Mouse (Mus musculus): Measurements from ENCODE around the gene Ppp1r1b. TPM values are rescaled to one million over a fixed set of nuclear protein-coding genes. Genes with fewer than 3 reads are reported as not detected.
"Not testable (repeated sequence)": the region's sequence is repeated elsewhere in the genome, so short reads cannot be mapped to it uniquely, and the experiment has no call there.

Gene Ppp1r1b
- total RNA-seq, 2 experiments from 2014 or later = 146 to 208 TPM

GRCm38 (mm10) chr11:98381651-98382050 is 33.4 kb downstream of the Ppp1r1b start:
- Histone ChIP-seq H3K4me3 (no peak overlapping the region), H3K27ac (no peak overlapping the region)
- DNase-seq (ENCODE audit: extremely low spot score in 1 of 2, low spot score in 2 of 2) = no peak
- TF ChIP-seq CTCF (IDR thresholded peaks at IDR 0.05) = no peak
- intact Hi-C loops (cut with DNase I) = no loop called here

DNA sequence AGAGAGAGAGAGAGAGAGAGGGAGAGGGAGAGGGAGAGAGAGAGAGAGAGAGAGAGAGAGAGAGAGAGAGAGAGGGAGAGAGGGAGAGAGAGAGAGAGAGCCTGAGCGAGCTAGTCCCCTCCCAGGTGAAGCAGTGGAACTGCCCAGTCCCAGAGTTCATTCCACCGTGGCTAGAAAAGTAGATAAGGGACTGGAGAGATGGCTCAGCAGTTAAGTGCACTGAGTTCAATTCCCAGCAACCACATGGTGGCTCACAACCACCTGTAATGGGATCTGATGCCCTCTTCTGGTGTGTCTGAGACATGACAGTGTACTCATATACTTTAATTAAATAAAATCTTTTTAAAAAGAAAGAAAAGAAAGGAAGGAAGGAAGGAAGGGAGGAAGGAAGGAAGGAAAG is 34.2 kb downstream of the Ppp1r1b start:
- peak; percentile 28 for TF ChIP-seq CTCF (IDR thresholded peaks at IDR 0.05)

DNA sequence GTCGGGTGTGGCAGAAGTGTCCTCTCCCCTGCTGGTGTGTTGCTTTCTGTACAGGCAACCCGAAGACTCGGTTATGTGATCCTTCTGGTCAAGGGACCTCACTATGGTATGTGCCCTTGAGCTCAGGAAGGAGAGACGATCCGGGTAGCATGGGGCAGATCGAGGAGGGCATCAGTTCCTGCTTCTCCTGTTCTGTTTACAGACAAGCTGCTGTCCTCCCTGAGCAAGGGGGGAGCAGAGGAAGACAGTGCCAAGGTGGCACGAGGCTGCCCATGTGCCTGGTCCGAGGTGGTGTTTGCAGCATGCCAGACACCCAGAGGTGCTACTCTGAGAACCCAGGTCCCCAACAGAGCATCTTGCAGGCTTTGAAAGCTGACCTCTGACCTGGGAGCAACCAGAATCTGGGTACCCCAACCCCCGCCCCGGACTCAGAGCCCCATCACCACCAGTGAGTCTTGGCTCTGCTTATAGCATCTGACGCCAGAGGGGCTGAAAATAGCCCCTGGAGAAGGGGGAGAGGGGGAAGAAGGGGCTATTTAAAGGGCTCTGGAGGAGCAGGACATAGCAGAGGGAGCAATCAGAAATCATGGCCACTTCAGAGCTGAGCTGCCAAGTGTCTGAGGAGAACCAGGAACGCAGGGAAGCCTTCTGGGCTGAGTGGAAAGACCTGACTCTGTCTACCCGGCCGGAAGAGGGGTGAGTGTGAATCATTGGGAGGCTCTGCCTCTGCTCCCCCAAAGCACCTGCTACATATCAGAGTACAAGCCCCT is 35.2 kb downstream of the Ppp1r1b start, which contains the start of gene Tcap:
Gene Tcap, plus strand, starts transcription at position 551 of the 770 bp plus-strand sequence.
- intact Hi-C loops (cut with DNase I) = no loop called here
- no peak for DNase-seq (ENCODE audit: extremely low spot score in 1 of 2, low spot score in 2 of 2)
- peak within 1 kb of the TSS; percentile 77 for H3K27ac ChIP-seq
- no peak for TF ChIP-seq CTCF (IDR thresholded peaks at IDR 0.05)
- H3K4me3 ChIP-seq = no peak within 1 kb of the TSS; the same call in 1 of the 2 replicates

More for the DNA sequence above, 34.2 kb downstream of the Ppp1r1b start:
- H3K27ac ChIP-seq; intact Hi-C loops (cut with DNase I); DNase-seq (ENCODE audit: extremely low spot score in 1 of 2, low spot score in 2 of 2); H3K4me3 ChIP-seq: not testable (repeated sequence)

GRCm38 (mm10) chr11:98384216-98384615 is 36.0 kb downstream of the Ppp1r1b start:
- no peak overlapping the region; the same call in 1 of the 2 replicates for H3K4me3 ChIP-seq
- no peak for TF ChIP-seq CTCF (IDR thresholded peaks at IDR 0.05)
- H3K27ac ChIP-seq = peak overlapping the region; percentile 77
- no peak for DNase-seq (ENCODE audit: extremely low spot score in 1 of 2, low spot score in 2 of 2)
- intact Hi-C loops (cut with DNase I) = no loop called here

DNA sequence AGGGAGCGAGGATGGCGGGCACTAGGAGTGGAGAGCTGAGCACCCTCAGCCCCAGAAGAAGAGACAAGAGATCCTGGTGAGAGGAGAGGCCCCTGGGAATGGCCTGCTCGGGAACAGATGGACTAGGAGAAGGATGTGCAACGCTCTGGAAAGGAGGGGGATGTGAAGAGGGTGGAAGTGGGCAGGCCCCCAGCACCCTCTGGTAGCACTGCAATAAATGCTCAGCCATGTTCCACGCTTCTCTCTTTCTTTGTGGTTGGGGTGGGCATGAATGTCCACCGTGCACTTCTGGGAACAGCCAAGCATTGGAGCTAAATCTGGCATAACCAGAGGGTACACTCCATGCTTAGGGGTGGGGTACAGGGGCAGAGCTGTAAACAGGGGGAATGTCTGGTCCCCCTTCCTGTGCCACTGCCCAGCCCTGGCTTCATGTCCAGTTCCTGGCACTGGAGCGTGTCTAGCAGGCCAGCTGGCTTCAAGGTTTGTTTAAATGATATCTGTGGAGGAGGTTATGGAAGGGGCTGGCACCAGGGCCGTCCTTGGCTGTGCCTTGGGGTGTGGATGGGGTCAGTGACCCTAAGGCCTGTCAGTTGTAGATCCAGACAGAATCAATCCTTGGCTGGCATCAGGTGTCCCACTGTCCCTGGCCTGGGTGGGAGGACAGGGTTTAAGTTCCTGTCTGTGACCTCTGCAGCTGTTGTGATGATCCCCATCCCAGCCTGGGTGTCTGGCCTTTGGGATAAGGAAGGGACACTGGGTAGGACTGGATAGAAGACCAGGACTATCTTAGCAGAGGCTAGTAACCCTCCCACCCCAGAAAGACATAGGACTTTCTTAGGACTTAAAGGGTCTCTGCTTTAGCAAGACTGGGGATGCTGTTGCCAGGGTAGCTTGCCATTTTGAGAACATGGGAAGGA is 36.8 kb downstream of the Ppp1r1b start:
- intact Hi-C loops (cut with DNase I) = no loop called here
- Histone ChIP-seq H3K4me3 (no peak overlapping the region), H3K27ac (peak overlapping the region; percentile 77)
- DNase-seq (ENCODE audit: extremely low spot score in 1 of 2, low spot score in 2 of 2) = peak in 1 of 2 experiments; percentile 27
- no peak for TF ChIP-seq CTCF (IDR thresholded peaks at IDR 0.05)

DNA sequence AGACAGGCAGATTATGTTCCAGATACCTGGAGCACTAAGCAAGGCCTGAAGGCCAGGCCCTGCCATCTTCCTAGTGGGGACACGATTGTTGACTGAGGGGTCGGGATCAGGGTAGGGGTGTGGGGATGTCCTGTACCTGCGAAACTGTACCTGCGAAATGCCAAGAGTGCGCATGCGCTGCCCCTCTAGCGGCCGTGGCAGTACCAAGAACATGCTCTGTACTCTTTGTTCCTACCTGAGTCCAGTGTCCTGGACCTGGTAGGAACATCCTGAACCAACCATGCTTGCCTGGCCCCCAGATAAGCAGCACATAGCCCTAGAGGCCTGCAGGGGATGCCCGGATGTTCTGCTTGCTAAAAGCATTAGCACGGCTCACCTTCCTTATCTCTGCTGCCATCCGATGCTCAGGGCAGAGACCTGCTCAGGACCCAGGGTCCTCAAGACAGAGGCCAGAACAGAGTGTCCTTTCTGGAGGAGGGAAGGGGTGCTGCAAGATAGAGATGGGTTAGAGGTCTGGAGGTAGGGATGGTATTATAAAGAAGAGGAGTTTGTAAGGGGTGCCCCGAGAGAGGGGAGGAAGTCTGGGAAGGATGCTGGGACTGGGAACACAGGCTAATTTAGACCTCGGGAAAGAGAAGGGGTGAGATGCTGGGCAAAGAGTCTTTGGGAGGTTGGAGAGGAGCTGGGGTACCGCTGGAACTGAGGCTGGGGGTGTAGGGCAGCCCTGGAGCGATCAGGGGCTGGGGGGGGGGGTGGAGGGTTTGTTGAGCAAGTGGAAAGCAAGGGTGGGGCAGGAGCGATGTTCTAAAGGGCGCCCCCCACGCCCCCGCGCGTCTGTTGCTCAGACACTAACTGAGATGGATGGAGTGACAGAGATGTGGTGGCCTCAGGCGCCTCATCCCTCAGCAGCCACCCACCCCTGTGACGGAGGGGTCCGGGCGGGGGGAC is 37.7 kb downstream of the Ppp1r1b start, which contains the start of gene Pnmt:
Gene Pnmt, plus strand, starts transcription at position 813 of the 948 bp plus-strand sequence.
- no peak for DNase-seq (ENCODE audit: extremely low spot score in 1 of 2, low spot score in 2 of 2)
- intact Hi-C loops (cut with DNase I) = no loop called here
- H3K27ac ChIP-seq = peak within 1 kb of the TSS; percentile 77; the same call in 1 of the 2 replicates
- no peak within 1 kb of the TSS for H3K4me3 ChIP-seq
- no peak for TF ChIP-seq CTCF (IDR thresholded peaks at IDR 0.05)

- no peak for DNase-seq (ENCODE audit: extremely low spot score in 1 of 2, low spot score in 2 of 2)
- TF ChIP-seq CTCF (IDR thresholded peaks at IDR 0.05) = no peak
- intact Hi-C loops (cut with DNase I) = no loop called here
- Histone ChIP-seq H3K4me3 (no peak overlapping the region), H3K27ac (no peak overlapping the region)
Observed at GRCm38 (mm10) chr11:98386596-98386995, 38.4 kb downstream of the Ppp1r1b start.

DNA sequence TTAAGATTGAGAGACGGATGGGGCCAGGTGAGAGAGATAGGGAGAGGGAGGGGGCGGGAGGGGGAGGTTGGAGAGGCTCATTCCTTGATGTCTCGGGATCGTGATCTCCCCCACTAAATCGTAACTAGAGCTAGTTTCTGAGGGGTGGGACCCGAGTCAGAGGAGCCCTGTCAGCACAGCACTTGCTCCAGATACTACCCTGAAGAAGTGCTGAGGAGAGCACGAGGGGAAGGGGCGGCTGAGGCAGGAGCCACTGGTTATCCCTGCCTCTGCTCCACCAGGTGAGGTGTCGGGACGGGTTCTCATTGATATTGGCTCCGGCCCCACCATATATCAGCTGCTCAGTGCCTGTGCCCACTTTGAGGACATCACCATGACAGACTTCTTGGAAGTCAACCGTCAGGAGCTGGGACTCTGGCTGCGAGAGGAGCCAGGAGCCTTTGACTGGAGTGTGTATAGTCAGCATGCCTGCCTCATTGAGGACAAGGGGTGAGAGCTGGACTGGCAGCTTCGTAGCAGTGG is 38.9 kb downstream of the Ppp1r1b start:
- TF ChIP-seq CTCF (IDR thresholded peaks at IDR 0.05) = no peak
- Histone ChIP-seq H3K4me3 (no peak overlapping the region), H3K27ac (no peak overlapping the region)
- no peak for DNase-seq (ENCODE audit: extremely low spot score in 1 of 2, low spot score in 2 of 2)
- intact Hi-C loops (cut with DNase I) = no loop called here

DNA sequence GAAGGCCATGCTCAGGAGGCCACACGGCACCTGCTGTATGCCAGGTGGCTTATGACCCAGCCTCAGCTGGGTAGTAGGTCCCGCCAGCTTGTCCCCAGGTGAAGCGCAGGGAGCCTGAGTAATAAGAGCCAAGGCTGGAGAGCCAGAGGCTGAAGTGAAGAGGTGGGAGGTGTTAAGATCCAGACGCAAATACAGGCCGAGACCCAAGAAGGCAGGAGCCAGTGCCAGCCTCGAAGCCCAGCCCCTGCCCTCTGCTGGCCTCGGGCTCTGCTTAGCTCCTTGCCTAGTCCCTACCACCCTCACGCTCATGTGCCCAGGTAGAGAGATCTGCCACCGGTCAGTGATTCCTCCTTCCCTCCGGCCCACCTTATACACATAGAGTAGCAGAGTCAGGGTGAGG is 40.1 kb downstream of the Ppp1r1b start:
- intact Hi-C loops (cut with DNase I) = loop anchor here (2.0 kb wide), 1 partner anchor 123 kb away; no protein-coding TSS in a partner anchor
- no peak for TF ChIP-seq CTCF (IDR thresholded peaks at IDR 0.05)
- no peak overlapping the region for H3K4me3 ChIP-seq
- no peak for DNase-seq (ENCODE audit: extremely low spot score in 1 of 2, low spot score in 2 of 2)
- no peak overlapping the region for H3K27ac ChIP-seq

DNA sequence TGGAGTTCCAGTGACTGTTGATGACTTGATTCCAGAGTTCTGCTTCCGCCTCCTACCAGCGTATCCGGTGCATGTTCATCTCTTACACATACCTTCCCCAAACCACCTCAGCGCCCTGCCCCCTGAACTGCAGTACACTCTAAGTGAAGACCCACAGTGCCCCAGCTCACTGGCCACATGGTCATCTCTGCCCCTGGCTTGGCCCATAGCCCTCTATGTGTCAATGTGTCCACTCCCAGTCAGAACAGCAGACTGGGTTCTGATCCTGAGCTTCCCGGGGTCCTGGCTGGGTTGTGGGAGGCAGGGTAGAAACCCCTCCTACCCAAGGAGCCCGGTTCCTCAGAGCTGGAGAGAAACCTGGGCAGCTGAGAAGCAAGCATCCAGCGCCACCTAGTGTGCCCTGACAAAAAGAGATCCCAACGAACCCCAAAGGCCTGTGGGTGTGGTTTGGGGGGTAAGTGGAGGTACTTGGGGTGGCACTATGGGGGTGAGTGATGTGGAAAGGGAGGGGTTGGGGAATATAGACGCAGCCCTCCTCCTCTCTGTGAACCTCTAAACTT is 41.1 kb downstream of the Ppp1r1b start:
- no peak overlapping the region for H3K4me3 ChIP-seq
- no peak overlapping the region for H3K27ac ChIP-seq
- intact Hi-C loops (cut with DNase I) = loop anchor here (1.0 to 2.0 kb wide), 2 partner anchors 47 to 124 kb away; no protein-coding TSS in a partner anchor
- peak; percentile 75 for TF ChIP-seq CTCF (IDR thresholded peaks at IDR 0.05)
- peak; percentile 61 to 64 for DNase-seq (ENCODE audit: extremely low spot score in 1 of 2, low spot score in 2 of 2)

All from left cerebral cortex, adult 2 months (tissue).